Mouse (Mus musculus) intestine, postnatal 0 days (tissue): ENCODE measurements at regions not wholly inside any gene's neighbourhood (a gene's known extent, or its start where the extent isn't known, plus 50 kb on each side); places are given as distances from the start of the nearest gene placed in this dataset.

Source experiments
- ATAC-seq: fragments of 200-750 bp; cut with Nextera tagmentation; 2 replicates; pipeline ENCODE4 v1.8.0; 2017; ENCODE audit warnings: mild to moderate bottlenecking, moderate TSS enrichment, moderate library complexity
- H3K27ac ChIP-seq: fragments of 300-500 bp; sonication (generic); 2 replicates; pipeline ENCODE4 v1.5.1; 2014; ENCODE audit warnings: mild to moderate bottlenecking, low read depth, low read length, moderate library complexity
- H3K27me3 ChIP-seq: fragments of 300-500 bp; sonication (generic); replicated peaks from 2 replicates; pipeline ENCODE4 v1.6.1; 2014; ENCODE audit warnings: low read length, mixed read lengths; ENCODE audit not compliant: control insufficient read depth, insufficient read depth
- H3K36me3 ChIP-seq: fragments of 300-500 bp; sonication (generic); 2 replicates; pipeline ENCODE4 v1.6.1; 2014; ENCODE audit warnings: mild to moderate bottlenecking, moderate library complexity; ENCODE audit not compliant: control insufficient read depth, insufficient read depth
- H3K4me1 ChIP-seq: fragments of 300-500 bp; sonication (generic); replicated peaks from 2 replicates; pipeline ENCODE4 v1.6.1; 2014; ENCODE audit warnings: antibody characterized with exemption, low read length, mixed read lengths; ENCODE audit not compliant: control insufficient read depth, insufficient read depth
- H3K4me2 ChIP-seq: fragments of 300-500 bp; sonication (generic); replicated peaks from 2 replicates; pipeline ENCODE4 v1.6.1; 2014; ENCODE audit warnings: low read depth, mild to moderate bottlenecking, moderate library complexity
- H3K4me3 ChIP-seq: fragments of 300-500 bp; sonication (generic); 2 replicates; pipeline ENCODE4 v1.5.1; 2014; ENCODE audit warnings: low read depth, low read length
- H3K9ac ChIP-seq: fragments of 300-500 bp; sonication (generic); 2 replicates; pipeline ENCODE4 v1.6.1; 2014; ENCODE audit warnings: mild to moderate bottlenecking, low read depth, low read length
- H3K9me3 ChIP-seq: fragments of 300-500 bp; sonication (generic); 2 replicates; pipeline ENCODE4 v1.6.1; 2016; ENCODE audit warnings: mixed run types; ENCODE audit not compliant: control insufficient read depth
- CTCF ChIP-seq: sonication (generic); IDR thresholded peaks from 2 replicates; pipeline ENCODE4 v1.5.1; 2016; ENCODE audit warnings: low read depth, mild to moderate bottlenecking, control low read depth, antibody characterized with exemption, moderate library complexity
- WGBS: fragments of 180-500 bp; shearing (Covaris S2); extraction: QIAGEN DNeasy Blood & Tissue Kit; methylation state at CpG from one replicate; pipeline ENCODE4 v1.1.7; 2014; 5-methylcytosine and 5-hydroxymethylcytosine counted together

- 38% methylated on average over 6 of the region's 6 CpGs for WGBS
- Histone ChIP-seq H3K9ac (no peak overlapping the region), H3K4me3 (no peak overlapping the region), H3K4me1 (no peaks in the 10 kb centered on the region), H3K4me2 (no peak overlapping the region), H3K9me3 (no peaks in the 10 kb centered on the region), H3K36me3 (no peaks in the 10 kb centered on the region), H3K27ac (no peak overlapping the region), H3K27me3 (no peaks in the 10 kb centered on the region)
- peak; percentile 47 for TF ChIP-seq CTCF
- ATAC-seq, result no peak
These were observed 747.1 kb downstream of the Gm826 start for GRCm38 (mm10) chr2:159586697-159587473.

DNA sequence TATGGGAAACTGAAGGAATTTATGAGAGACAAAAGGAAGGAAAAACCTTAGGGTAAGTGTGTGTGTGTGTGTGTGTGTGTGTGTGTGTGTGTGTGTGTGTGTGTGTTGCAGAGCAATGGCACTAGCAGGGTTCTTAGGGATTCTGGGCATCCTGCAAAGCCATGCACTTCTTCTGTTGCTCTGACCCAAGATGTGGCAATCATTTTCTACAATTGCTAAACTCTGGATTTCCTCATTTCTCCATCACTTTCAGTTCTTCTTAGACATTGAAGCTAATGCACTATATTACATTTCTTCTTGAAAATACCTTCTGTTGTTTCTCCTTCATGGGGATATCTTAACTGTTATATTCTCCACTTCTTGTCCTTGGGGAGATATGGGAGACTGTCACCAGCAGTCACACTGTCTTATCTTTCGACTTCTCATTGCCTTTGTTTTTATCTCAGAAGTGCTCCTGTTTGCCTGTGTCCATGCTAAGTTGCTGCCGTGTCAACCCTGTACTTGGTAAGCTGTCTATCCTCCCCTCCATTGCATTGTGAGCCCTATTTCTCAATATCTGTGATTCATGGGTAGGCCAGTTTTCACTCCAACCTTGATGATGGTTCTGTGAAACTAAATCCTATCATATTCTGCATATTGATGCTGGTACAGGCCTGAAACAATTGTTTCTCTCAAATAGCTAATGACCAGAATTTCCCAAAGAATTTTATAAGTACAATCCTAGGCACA lies 742.4 kb downstream of the Gm826 start:
- H3K4me2 ChIP-seq, result no peak overlapping the region
- no peaks in the 10 kb centered on the region for H3K27me3 ChIP-seq
- H3K9me3 ChIP-seq, result no peaks in the 10 kb centered on the region
- H3K36me3 ChIP-seq, result no peaks in the 10 kb centered on the region
- H3K4me3 ChIP-seq, result no peak overlapping the region
- 49% methylated on average over 2 of the region's 2 CpGs for WGBS
- TF ChIP-seq CTCF, result no peak
- H3K9ac ChIP-seq, result no peak overlapping the region
- ATAC-seq, result no peak
- H3K27ac ChIP-seq, result no peak overlapping the region
- H3K4me1 ChIP-seq, result no peaks in the 10 kb centered on the region

GRCm38 (mm10) chr2:159592841-159593240 lies 741.1 kb downstream of the Gm826 start:
- no peak overlapping the region for H3K4me3 ChIP-seq
- H3K36me3 ChIP-seq, result no peaks in the 10 kb centered on the region
- H3K27me3 ChIP-seq, result no peaks in the 10 kb centered on the region
- 56% methylated on average over 5 of the region's 5 CpGs for WGBS
- no peak overlapping the region for H3K4me2 ChIP-seq
- H3K9ac ChIP-seq, result no peak overlapping the region
- H3K27ac ChIP-seq, result no peak overlapping the region
- ATAC-seq, result no peak
- no peaks in the 10 kb centered on the region for H3K9me3 ChIP-seq
- no peak for TF ChIP-seq CTCF
- no peaks in the 10 kb centered on the region for H3K4me1 ChIP-seq

DNA sequence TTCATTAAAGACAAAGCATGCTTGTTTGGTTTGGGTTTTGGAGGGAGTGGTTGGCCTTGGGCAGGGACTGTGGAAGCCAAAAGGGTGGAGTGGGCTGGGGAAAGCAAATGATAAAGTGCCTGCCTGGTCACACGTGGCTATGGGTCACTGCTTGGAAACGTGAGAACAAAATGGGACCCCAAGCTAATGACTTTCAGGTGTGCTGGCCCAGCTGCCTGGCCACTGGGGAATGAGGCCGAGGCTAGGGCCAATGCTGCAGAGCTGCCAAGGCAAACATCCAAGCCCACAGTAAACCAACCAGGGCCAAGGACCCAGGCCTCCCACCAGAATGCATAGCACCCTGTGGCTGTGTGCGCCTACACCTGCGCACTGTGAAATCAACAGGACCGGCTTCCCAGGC lies 737.7 kb downstream of the Gm826 start:
- no peak for TF ChIP-seq CTCF
- Histone ChIP-seq H3K36me3 (no peaks in the 10 kb centered on the region), H3K27me3 (no peaks in the 10 kb centered on the region), H3K4me2 (no peak overlapping the region), H3K9ac (no peak overlapping the region), H3K9me3 (no peaks in the 10 kb centered on the region), H3K4me1 (no peaks in the 10 kb centered on the region), H3K4me3 (no peak overlapping the region), H3K27ac (no peak overlapping the region)
- 82% methylated on average over 6 of the region's 6 CpGs for WGBS
- ATAC-seq, result no peak

GRCm38 (mm10) chr2:159598080-159598479 lies 735.9 kb downstream of the Gm826 start:
- 54% methylated on average over 3 of the region's 3 CpGs for WGBS
- H3K27me3 ChIP-seq, result no peaks in the 10 kb centered on the region
- no peaks in the 10 kb centered on the region for H3K9me3 ChIP-seq
- ATAC-seq, result no peak
- no peaks in the 10 kb centered on the region for H3K36me3 ChIP-seq
- no peak for TF ChIP-seq CTCF
- H3K4me3 ChIP-seq, result no peak overlapping the region
- H3K9ac ChIP-seq, result no peak overlapping the region
- no peak overlapping the region for H3K4me2 ChIP-seq
- H3K4me1 ChIP-seq, result no peaks in the 10 kb centered on the region
- no peak overlapping the region for H3K27ac ChIP-seq

- H3K4me1 ChIP-seq, result no peaks in the 10 kb centered on the region
- H3K4me3 ChIP-seq, result no peak overlapping the region
- H3K27me3 ChIP-seq, result no peaks in the 10 kb centered on the region
- H3K4me2 ChIP-seq, result no peak overlapping the region
- no peak overlapping the region for H3K9ac ChIP-seq
- H3K27ac ChIP-seq, result no peak overlapping the region
- ATAC-seq, result no peak
- no peaks in the 10 kb centered on the region for H3K36me3 ChIP-seq
- 13% methylated on average over 3 of the region's 3 CpGs for WGBS
- H3K9me3 ChIP-seq, result no peaks in the 10 kb centered on the region
- TF ChIP-seq CTCF, result no peak
These were observed 726.8 kb downstream of the Gm826 start for GRCm38 (mm10) chr2:159607191-159607590.
